Mouse (Mus musculus): ENCODE results near the gene Rtf2. TPM values are rescaled to one million over a fixed set of nuclear protein-coding genes. Genes with fewer than 3 reads are reported as not detected.
A peak's percentile ranks its signal among the peaks of the same experiment; 100 is the strongest.

Gene Rtf2
- polyA plus RNA-seq, 1 experiment from 2014 or later: 80.0 TPM

DNA sequence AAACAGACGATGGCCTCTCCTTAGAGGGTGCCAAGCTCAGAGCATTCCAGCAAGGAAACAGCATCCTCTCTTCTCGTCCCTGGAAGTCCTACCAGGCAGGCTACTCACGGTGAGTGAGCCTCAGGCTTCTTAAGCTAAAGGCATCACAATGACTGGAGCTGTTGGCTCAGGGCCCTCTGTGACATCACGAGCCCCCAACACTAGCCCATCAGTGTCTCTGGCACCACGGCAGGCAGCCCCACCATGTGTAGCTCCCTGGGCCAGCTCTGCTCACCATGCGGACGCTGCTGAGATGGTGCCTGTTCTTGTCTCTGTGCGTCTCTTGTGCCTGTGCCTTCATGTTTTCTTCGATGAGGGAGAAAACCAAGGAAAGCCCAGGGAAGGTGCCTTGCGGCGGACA lies 32.0 kb downstream of the Rtf2 start, which contains the start of gene Fam209:
Gene Fam209, plus strand, starts transcription at position 203 of the 400 bp plus-strand sequence.
- H3K9me3 ChIP-seq (ENCODE audit: control insufficient read depth, low read length): no peaks in the 10 kb centered on the region
- ATAC-seq (ENCODE audit: low read depth): no peak
- peaks cover 4% of the 10 kb centered on the region; the same call in 1 of the 2 replicates for H3K36me3 ChIP-seq (ENCODE audit: control insufficient read depth, insufficient read depth, low read length)
- WGBS: 87% methylated on average over 11 of the region's 11 CpGs
- H3K4me1 ChIP-seq (replicated peaks; ENCODE audit: control insufficient read depth, insufficient read depth, low read length): peaks cover 6% of the 10 kb centered on the region
- H3K27me3 ChIP-seq (ENCODE audit: control insufficient read depth, insufficient read depth, low read depth, low read length): no peaks in the 10 kb centered on the region
- H3K4me2 ChIP-seq (ENCODE audit: low read depth, low read length): no peak within 1 kb of the TSS
- H3K4me3 ChIP-seq (ENCODE audit: low read length): no peak within 1 kb of the TSS
- H3K27ac ChIP-seq (ENCODE audit: low read length): peak within 1 kb of the TSS; percentile 82
- peak within 1 kb of the TSS; percentile 19; the same call in 1 of the 2 replicates for H3K9ac ChIP-seq (ENCODE audit: low read length)

DNA sequence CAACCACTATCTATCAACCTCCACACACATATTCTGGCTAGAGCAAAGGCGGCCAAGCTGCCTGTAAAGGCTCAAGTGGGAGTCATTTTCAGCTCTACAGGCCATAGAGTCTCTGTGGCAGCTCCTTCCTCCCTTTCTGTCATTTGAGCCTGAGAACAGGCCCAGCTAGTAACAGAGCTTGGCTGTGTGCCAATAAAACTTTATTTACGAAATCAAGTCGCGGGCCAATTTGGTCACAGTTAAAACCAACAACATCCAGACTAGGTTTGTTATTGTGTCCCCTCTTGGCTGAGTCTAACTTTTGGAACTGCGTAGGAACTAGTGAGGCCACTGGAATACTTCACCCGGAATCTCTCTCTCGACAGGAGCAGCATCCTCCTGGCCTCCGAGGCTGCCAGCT lies 33.2 kb downstream of the Rtf2 start:
- Histone ChIP-seq H3K27me3 (ENCODE audit: control insufficient read depth, insufficient read depth, low read depth, low read length) (no peaks in the 10 kb centered on the region), H3K9me3 (ENCODE audit: control insufficient read depth, low read length) (no peaks in the 10 kb centered on the region), H3K9ac (ENCODE audit: low read length) (peak overlapping the region; percentile 19; the same call in 1 of the 2 replicates), H3K4me1 (replicated peaks; ENCODE audit: control insufficient read depth, insufficient read depth, low read length) (peaks cover 6% of the 10 kb centered on the region), H3K36me3 (ENCODE audit: control insufficient read depth, insufficient read depth, low read length) (peaks cover 4% of the 10 kb centered on the region; the same call in 1 of the 2 replicates), H3K4me2 (ENCODE audit: low read depth, low read length) (no peak overlapping the region), H3K27ac (ENCODE audit: low read length) (peak overlapping the region; percentile 82), H3K4me3 (ENCODE audit: low read length) (no peak overlapping the region)
- ATAC-seq (ENCODE audit: low read depth): peak; percentile 73
- 32% methylated on average over 8 of the region's 8 CpGs for WGBS

DNA sequence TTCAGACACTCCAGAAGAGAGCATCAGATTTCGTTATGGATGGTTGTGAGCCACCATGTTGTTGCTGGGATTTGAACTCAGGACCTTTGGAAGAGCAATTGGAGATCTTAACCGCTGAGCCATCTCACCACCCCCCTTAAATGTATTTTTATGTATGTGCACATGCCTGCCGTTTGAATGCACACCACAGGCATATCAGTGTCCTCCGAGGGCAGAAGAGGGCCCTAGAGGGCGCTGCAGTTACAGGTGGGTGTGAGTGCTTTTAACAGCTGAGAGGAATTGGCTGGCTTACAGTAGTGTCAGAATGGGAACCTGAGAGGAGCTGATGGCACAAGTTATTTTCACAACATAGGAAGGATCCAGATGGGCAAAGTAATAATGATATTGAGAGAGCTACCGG lies 34.6 kb downstream of the Rtf2 start:
- H3K4me3 ChIP-seq (ENCODE audit: low read length): no peak overlapping the region
- no peaks in the 10 kb centered on the region for H3K27me3 ChIP-seq (ENCODE audit: control insufficient read depth, insufficient read depth, low read depth, low read length)
- peaks cover 6% of the 10 kb centered on the region for H3K4me1 ChIP-seq (replicated peaks; ENCODE audit: control insufficient read depth, insufficient read depth, low read length)
- 31% methylated on average over 6 of the region's 6 CpGs for WGBS
- no peak overlapping the region for H3K9ac ChIP-seq (ENCODE audit: low read length)
- ATAC-seq (ENCODE audit: low read depth): no peak
- no peaks in the 10 kb centered on the region for H3K9me3 ChIP-seq (ENCODE audit: control insufficient read depth, low read length)
- no peaks in the 10 kb centered on the region for H3K36me3 ChIP-seq (ENCODE audit: control insufficient read depth, insufficient read depth, low read length)
- no peak overlapping the region for H3K4me2 ChIP-seq (ENCODE audit: low read depth, low read length)
- no peak overlapping the region for H3K27ac ChIP-seq (ENCODE audit: low read length)

DNA sequence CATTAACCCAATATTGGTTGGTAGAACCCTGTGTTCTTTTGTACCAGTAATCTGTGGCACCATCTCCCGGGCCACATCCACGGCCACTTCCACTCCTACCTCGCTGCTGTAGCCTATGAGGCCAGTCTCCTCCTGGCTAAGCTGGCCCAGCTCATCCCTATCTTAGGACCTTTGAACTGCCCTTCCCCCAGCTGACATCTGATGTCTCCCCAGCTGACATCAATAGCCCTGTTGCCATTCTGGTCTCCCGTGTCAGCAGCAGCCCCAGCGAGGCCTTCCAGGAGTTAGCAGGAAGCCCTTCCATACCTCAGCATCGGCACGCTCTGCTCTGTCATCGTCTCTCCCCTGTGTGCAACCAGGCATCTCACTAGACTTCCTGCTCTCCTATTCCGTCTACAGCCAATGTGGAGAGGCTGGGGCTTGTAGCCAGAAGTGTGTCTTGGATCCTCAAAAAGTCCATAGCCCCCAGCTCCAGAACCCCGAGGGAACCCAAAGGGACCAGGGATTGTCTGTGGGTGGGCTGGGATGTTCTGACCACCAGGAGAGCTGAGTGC lies 36.4 kb downstream of the Rtf2 start:
- Histone ChIP-seq H3K4me1 (replicated peaks; ENCODE audit: control insufficient read depth, insufficient read depth, low read length) (peaks cover 6% of the 10 kb centered on the region), H3K9ac (ENCODE audit: low read length) (no peak overlapping the region), H3K36me3 (ENCODE audit: control insufficient read depth, insufficient read depth, low read length) (no peaks in the 10 kb centered on the region), H3K9me3 (ENCODE audit: control insufficient read depth, low read length) (no peaks in the 10 kb centered on the region), H3K27ac (ENCODE audit: low read length) (no peak overlapping the region), H3K4me3 (ENCODE audit: low read length) (no peak overlapping the region), H3K27me3 (ENCODE audit: control insufficient read depth, insufficient read depth, low read depth, low read length) (no peaks in the 10 kb centered on the region), H3K4me2 (ENCODE audit: low read depth, low read length) (no peak overlapping the region)
- ATAC-seq (ENCODE audit: low read depth): no peak
- WGBS: 25% methylated on average over 10 of the region's 10 CpGs

DNA sequence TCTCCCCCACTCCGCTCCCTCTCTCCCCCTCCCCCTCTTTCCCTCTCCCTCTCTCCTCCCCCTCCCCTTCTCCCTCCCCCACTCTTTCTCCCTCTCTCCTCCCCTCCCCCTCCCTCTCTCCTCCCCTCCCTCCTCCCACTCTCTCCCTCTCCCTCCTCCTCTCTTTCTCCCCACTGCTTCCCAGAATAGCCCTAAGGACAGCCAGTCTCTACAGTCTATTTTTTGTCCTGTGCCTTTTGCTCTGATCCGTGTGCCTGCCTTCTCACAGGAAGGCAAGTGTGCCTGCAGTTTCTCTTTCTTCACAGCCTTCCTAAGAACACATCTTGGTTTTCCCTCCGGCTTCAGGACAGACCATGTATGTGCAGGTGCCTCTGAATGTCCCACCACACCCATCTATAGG lies 37.0 kb downstream of the Rtf2 start:
- no peak overlapping the region for H3K4me3 ChIP-seq (ENCODE audit: low read length)
- H3K4me1 ChIP-seq (replicated peaks; ENCODE audit: control insufficient read depth, insufficient read depth, low read length): peaks cover 6% of the 10 kb centered on the region
- H3K9ac ChIP-seq (ENCODE audit: low read length): no peak overlapping the region
- no peak overlapping the region for H3K4me2 ChIP-seq (ENCODE audit: low read depth, low read length)
- ATAC-seq (ENCODE audit: low read depth): no peak
- H3K9me3 ChIP-seq (ENCODE audit: control insufficient read depth, low read length): no peaks in the 10 kb centered on the region
- H3K27ac ChIP-seq (ENCODE audit: low read length): no peak overlapping the region
- H3K36me3 ChIP-seq (ENCODE audit: control insufficient read depth, insufficient read depth, low read length): no peaks in the 10 kb centered on the region
- 26% methylated on average over 3 of the region's 3 CpGs for WGBS
- no peaks in the 10 kb centered on the region for H3K27me3 ChIP-seq (ENCODE audit: control insufficient read depth, insufficient read depth, low read depth, low read length)

DNA sequence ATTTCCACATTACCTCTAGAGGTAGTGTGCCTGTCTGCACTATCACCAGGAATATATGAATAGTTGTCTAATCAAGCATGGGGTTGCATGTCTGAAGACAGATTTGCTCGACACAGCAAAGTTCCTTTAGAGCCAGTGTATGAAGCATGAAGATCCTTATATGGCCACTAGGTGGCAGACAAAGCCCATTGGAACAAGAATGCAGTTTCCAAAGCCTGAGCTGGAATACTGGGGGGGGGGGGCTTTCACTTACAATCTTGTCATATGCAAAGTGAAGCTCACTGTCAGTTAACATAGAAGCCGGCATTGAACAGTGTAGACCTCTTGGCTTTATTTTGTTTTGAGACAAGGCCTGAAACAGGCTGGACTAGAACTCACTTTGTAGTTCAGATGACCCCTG lies 37.5 kb downstream of the Rtf2 start:
- no peak overlapping the region for H3K4me2 ChIP-seq (ENCODE audit: low read depth, low read length)
- peaks cover 6% of the 10 kb centered on the region for H3K4me1 ChIP-seq (replicated peaks; ENCODE audit: control insufficient read depth, insufficient read depth, low read length)
- no peaks in the 10 kb centered on the region for H3K27me3 ChIP-seq (ENCODE audit: control insufficient read depth, insufficient read depth, low read depth, low read length)
- no peaks in the 10 kb centered on the region for H3K9me3 ChIP-seq (ENCODE audit: control insufficient read depth, low read length)
- no peak overlapping the region for H3K4me3 ChIP-seq (ENCODE audit: low read length)
- H3K9ac ChIP-seq (ENCODE audit: low read length): no peak overlapping the region
- H3K36me3 ChIP-seq (ENCODE audit: control insufficient read depth, insufficient read depth, low read length): no peaks in the 10 kb centered on the region
- ATAC-seq (ENCODE audit: low read depth): peak; percentile 9; the same call in 1 of the 2 replicates
- WGBS: 3% methylated on average over 2 of the region's 2 CpGs
- H3K27ac ChIP-seq (ENCODE audit: low read length): no peak overlapping the region

DNA sequence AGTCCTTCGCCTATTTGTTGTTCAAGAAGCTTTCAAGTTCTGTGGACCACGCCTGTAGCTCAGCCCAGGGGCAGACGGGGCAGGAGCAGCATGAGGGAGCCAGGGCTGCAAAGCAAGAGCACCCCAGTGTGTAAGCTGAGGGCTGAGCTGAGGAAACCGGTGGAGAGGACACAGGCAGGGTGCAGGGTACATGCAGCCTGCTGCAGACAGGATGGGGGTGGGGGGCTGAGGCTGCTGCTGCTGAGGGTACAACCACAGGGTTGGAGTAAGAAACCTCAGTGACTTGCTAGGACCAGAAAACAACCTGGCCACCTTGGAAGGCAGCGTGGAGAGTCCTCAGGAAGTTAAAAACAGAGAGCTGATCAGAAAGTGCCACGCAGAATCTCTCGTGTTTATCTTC lies 39.9 kb downstream of the Rtf2 start:
- whole genome bisulfite sequencing: 45% methylated on average over 7 of the region's 7 CpGs
- ATAC-seq (ENCODE audit: low read depth): no peak
- no peak overlapping the region for H3K4me2 ChIP-seq (ENCODE audit: low read depth, low read length)

DNA sequence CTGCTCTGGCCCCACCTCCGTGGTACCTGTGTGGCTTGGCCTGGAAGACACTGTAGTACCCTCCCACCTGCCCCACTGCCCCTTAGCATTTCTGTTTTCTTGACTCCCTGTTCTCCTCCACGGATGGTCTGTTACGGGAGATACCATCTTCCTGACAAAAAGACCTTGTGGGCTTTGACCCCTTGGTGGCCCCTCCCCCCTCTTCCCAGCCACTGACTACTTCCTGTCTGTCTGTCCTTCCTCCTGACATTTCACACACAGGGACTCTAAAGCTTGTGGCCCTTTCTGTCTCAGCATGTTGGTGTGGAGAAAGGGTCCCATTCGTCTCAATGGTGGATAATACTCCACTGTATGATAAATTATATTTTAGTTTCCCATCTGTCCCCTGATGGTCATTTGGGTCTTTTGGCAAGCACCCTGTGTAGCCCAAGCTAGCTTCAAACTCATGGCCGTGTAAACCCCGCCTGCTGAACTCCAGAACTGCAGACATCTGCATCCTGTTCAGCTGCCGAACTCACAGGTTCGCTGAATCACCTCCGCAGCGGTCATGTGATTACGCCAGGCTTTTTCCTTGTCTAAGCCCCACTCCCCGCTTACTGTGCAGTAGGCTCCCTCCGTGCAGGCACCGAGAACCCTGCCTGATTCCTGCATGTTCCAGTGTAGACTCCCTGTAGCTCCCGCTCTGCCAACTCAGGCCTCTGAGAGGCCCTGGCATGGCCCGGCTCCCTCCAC lies 41.5 kb downstream of the Rtf2 start:
- no peaks in the 10 kb centered on the region for H3K27me3 ChIP-seq (ENCODE audit: control insufficient read depth, insufficient read depth, low read depth, low read length)
- no peak overlapping the region for H3K27ac ChIP-seq (ENCODE audit: low read length)
- H3K9me3 ChIP-seq (ENCODE audit: control insufficient read depth, low read length): no peaks in the 10 kb centered on the region
- H3K36me3 ChIP-seq (ENCODE audit: control insufficient read depth, insufficient read depth, low read length): no peaks in the 10 kb centered on the region
- no peak overlapping the region for H3K4me3 ChIP-seq (ENCODE audit: low read length)
- H3K4me1 ChIP-seq (replicated peaks; ENCODE audit: control insufficient read depth, insufficient read depth, low read length): 0 out of 2 replicates have a peak, but pooled peaks cover 3% of the 10 kb centered on the region
- no peak overlapping the region for H3K4me2 ChIP-seq (ENCODE audit: low read depth, low read length)
- no peak overlapping the region for H3K9ac ChIP-seq (ENCODE audit: low read length)
- 79% methylated on average over 16 of the region's 16 CpGs for WGBS
- ATAC-seq (ENCODE audit: low read depth): no peak

More for the DNA sequence above, 39.9 kb downstream of the Rtf2 start:
- H3K27ac ChIP-seq (ENCODE audit: low read length): no peak overlapping the region
- H3K27me3 ChIP-seq (ENCODE audit: control insufficient read depth, insufficient read depth, low read depth, low read length): no peaks in the 10 kb centered on the region
- no peaks in the 10 kb centered on the region for H3K9me3 ChIP-seq (ENCODE audit: control insufficient read depth, low read length)
- H3K4me3 ChIP-seq (ENCODE audit: low read length): no peak overlapping the region
- H3K9ac ChIP-seq (ENCODE audit: low read length): no peak overlapping the region
- H3K36me3 ChIP-seq (ENCODE audit: control insufficient read depth, insufficient read depth, low read length): no peaks in the 10 kb centered on the region
- 0 out of 2 replicates have a peak, but pooled peaks cover 3% of the 10 kb centered on the region for H3K4me1 ChIP-seq (replicated peaks; ENCODE audit: control insufficient read depth, insufficient read depth, low read length)

DNA sequence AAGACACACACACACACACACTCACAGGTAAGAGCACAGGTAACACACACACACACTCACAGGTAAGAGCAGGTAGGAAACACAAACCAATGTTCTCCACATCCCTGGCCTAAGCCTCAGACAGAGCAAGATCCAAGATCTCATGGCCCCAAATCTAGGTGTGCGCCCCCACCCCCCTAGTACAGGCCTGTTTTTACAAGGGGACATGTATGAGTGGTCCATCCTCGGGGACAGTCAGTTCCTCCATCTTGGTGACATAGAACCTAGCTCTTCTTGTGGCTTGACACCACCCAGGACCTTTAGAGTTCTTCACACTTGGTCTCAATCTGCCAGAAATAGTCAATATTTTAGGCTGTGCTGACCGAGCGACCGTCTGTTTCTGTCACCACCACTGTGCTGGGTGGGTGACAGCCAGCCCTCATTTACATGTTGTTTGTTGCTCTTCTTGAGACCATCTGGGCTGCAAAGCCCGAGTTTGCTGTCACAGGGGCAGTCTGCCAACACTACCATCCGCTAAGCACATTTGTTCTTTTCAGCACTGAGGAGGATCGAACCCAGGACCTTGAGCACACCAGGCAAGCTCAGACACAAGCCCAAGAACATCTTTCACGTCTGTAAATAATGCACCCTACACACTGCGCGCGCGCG lies 43.5 kb downstream of the Rtf2 start:
- Histone ChIP-seq H3K9ac (ENCODE audit: low read length) (no peak overlapping the region), H3K9me3 (ENCODE audit: control insufficient read depth, low read length) (no peaks in the 10 kb centered on the region), H3K36me3 (ENCODE audit: control insufficient read depth, insufficient read depth, low read length) (no peaks in the 10 kb centered on the region), H3K4me2 (ENCODE audit: low read depth, low read length) (no peak overlapping the region), H3K4me3 (ENCODE audit: low read length) (no peak overlapping the region), H3K27me3 (ENCODE audit: control insufficient read depth, insufficient read depth, low read depth, low read length) (no peaks in the 10 kb centered on the region), H3K27ac (ENCODE audit: low read length) (no peak overlapping the region), H3K4me1 (replicated peaks; ENCODE audit: control insufficient read depth, insufficient read depth, low read length) (0 out of 2 replicates have a peak, but pooled peaks cover 3% of the 10 kb centered on the region)
- no peak for ATAC-seq (ENCODE audit: low read depth)
- WGBS: 76% methylated on average over 14 of the region's 14 CpGs
